Mouse (Mus musculus) hematopoietic stem cell, adult 5-6 weeks (primary cell): Measurements from ENCODE around the gene Spryd4. TPM values are rescaled to one million over a fixed set of nuclear protein-coding genes. Genes with fewer than 3 reads are reported as not detected.
A peak's percentile ranks its signal among the peaks of the same experiment; 100 is the strongest.
"Not testable (repeated sequence)": the region's sequence is repeated elsewhere in the genome, so short reads cannot be mapped to it uniquely, and the experiment has no call there.

Experiments used
- ATAC-seq, 2 experiments: fragments of 125-278 bp in 1 of 2; replicated peaks in 1 of 2; 2 replicates each; pipeline ENCODE4 v1.8.0; 2016 to 2017; ENCODE audit warnings: inconsistent platforms in 2 of 2, mild to moderate bottlenecking in 2 of 2, moderate number of reproducible peaks in 2 of 2, low read depth in 1 of 2, moderate TSS enrichment in 1 of 2; ENCODE audit not compliant: low FRiP score in 2 of 2, poor library complexity in 2 of 2, severe bottlenecking in 2 of 2, insufficient read depth in 1 of 2, low TSS enrichment in 1 of 2
- total RNA-seq: library from RNA; stranded (forward); fragments of 172-1452, 232-1000 nt; gene quantifications from 2 replicates; pipeline ENCODE4 v1.2.3, GENCODE M21; 2017

The Spryd4 gene
- total RNA-seq, result 10.3 and 11.9 TPM in 2 replicates

DNA sequence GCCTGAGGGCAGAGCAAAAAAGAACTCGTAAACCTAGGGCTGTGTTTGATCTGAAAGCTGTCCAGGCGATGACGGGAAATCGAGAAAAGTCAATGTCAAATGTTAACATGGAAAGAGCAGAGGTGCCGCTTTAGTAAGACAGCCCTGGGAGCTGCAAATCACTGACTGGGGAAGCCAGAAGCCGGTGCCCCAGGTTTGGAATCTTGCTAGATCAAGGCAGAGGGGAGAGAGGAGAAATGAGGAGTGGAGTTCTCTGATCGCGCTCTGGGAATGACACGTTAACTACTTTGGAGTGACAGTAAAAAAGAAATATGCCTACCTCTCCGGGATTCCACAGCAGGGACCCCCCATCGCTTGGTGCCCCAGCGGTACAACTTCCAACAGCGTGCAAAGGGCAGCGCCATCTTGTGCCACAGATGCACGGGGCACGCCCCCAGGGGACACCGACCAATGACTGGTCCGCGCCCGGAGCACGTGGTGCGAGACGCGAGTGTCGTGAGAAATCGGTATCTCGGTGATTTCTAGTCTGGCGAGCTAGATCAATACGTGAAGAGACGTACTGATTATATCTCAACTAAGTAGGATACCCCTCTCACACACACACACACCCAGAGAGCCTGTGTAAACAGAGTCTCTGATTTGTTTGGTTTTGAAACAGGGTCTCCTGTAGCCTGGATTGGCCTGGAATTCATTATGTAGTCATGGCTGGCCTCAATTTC lies at the start of gene Spryd4:
Gene Spryd4, minus strand, starts transcription at position 418 of the 719 bp plus-strand sequence.
- ATAC-seq, result peak; percentile 93

DNA sequence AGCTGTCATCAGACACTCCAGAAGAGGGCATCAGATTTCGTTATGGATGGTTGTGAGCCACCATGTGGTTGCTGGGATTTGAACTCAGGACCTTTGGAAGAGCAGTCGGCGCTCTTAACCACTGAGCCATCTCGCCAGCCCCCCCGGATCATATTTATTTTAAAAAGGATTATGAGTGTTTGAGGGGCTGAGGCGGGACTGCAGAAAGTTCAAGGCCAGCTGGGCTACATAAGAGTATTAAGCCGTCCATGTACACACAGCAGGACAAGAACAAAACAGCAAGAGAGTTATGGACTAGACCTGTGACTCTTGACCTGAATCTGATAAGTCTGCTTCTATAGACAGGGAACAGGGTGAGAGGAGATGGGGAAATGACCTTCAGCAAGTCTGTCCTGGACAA lies 48.8 kb upstream of the Spryd4 start:
- not testable (repeated sequence) for ATAC-seq

DNA sequence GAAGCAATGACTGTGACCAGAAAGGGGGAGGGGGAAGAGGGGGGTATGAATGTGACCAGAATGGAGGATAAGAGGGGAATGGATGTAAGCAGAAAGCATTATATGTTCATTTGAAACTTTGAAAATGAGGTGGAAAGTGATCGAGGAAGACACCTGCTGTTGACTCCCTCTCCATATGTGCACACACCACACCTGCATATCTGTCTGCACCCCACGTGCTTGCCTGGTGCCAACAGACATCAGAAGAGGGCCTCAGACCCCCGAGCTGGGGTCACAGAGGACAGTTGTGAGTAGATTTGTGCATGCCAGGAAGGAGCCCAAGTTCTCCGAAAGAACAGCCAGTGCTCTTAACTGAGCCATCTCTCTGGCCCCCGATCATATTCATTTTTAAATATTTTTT lies 48.3 kb upstream of the Spryd4 start:
- no peak for ATAC-seq

DNA sequence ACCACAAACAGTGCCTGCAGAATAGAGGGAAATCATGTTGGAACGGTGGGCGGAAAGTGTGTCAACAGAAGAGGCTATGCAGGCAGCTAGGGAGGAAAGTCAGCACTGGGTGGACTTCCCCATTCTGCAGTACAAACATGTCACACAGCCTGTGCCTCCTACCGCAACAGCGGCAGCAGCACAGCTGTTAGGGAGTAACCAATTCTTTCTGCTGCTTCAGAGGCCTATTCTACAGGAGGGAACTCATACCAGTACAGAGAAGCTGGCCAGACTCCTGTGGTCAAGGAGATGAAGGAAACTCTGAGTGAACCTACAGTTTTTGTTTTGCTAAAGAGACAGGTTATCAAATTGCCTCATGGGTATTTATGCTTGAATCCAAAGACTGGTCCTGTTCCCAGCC lies 47.3 kb upstream of the Spryd4 start:
- peak; percentile 97 to 98 for ATAC-seq

DNA sequence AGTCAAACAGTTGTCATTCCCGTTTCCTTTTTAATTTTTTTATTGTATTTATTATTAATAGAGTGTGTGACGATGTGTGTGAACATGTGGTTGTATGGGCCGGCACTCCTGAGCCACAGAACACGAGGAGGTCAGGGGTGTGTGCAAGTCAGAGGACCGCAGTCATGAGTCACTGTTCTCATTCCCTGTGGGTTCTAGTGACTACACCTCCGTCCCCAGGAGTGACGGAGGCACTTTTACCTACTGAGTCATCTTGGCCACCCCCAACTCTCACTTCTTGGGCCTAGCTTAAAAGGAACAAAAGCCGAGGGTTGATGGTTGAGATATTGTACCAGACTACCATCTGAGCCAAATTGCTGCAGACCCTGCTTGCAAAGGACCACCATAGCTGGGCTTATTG lies 44.7 kb upstream of the Spryd4 start:
- ATAC-seq, result no peak

DNA sequence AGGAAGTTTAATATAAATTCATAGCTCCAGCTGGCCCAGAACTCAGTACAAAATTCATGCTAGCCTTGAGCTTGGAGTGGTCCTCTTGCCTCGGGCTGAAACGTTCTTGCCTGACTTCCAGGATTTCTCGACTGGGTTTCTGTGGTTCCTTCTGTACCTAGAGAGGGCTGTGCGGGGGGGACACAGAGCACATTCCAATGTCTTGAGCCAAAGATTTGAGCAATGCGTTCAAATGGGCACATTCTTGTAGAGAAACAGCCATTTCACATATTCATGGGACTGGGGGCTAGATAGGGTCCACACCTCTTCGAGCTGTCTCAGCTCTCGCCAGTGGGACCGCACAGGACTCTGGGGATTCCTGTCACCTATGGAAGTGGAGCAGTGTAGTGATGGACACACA lies 44.3 kb upstream of the Spryd4 start:
- no peak for ATAC-seq

DNA sequence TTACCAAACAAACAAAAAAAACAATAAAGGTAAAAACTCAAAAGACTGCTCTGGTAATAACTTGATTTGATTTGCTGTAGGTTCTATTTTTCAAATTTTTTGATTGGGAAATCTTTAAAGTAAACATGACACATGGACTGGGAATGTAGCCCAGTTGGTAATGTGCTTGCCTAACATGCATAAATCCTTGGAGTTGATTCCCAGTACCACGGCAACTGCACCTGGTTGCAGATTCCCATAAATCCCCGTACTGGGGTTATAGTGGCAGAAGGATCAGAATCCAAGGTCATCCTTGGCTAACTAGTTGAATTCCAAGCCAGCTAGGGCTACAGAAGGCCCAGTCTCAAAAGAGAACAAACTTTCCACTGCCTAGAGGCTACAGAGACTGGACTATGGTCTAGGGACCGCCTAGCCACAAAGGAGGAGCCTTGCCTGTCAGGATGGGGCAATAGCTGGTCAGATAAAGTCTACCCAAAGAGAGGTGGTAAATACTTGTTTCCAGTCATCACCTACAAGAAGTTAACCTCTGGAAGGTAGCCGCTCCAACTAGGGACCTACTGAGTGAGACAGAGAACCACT lies 42.2 kb upstream of the Spryd4 start, which contains the start of gene Apon:
Gene Apon, plus strand, starts transcription at position 420 of the 579 bp plus-strand sequence.
- no peak for ATAC-seq

DNA sequence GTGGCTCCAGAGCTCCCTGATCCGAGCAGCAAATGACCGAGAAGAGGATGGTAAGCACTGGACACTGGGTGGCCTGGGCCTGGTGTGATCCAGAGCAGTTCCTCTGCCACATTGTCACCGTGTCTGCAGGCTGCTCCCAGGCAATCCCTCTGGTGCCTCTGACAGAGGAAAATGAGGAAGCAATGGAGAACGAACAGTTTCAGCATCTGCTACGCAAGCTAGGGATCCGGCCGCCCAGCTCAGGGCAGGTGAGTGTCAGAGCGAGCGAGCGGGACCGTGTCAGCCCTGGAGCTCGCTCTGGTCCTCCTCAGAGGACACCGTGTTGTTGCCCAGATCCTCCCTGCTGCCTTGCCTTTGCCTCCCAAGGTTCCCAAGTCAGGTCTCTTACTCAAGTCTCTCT lies 39.0 kb upstream of the Spryd4 start:
- no peak for ATAC-seq

DNA sequence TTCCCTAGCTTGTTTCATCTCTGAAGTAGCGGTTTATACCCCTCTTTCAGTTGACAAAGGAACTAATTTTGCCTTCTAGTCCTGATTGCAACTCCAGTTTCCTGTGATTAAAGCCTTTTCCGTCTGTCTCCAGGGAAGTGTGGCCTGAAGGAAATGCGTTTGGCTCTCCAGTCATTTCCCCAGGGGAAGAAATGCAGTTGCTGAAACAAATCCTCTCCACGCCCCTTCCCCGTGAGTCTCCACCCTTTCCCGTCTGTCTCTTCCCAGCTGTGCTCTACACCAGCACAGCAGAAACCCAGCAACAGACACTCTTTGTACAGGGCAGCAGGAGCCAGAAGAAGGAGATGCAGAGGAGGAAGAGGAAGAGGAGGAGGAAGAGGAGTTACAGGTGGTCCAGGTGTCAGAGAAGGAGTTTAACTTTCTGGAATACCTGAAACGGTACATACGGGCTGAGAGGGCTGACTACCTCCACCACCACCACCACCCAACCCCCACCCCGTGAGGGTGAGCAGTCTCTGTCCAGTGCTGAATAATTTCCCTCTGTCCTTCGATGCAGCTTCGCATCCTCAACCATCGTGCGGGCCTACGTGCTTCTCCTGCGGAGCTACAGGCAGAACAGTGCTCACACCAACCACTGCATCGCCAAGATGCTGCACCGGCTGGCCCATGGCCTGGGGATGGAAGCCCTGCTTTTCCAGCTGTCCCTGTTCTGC lies 35.6 kb upstream of the Spryd4 start:
- ATAC-seq, result no peak

DNA sequence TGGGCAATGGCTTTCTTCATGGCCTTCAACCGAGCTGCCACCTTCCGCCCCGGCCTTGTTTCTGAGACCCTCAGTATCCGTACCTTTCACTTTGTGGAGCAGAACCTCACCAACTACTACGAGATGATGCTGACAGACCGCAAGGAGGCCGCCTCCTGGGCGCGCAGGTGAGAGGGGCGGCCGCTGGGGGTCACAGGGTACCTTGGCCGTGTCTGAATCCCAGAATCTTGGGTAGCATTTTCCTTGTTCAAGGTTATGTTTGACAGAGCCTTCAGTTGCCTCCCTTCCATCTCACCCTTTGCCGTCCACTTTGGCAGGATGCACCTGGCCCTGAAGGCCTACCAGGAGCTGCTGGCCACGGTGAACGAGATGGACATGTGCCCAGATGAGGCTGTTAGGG lies 32.5 kb upstream of the Spryd4 start:
- no peak for ATAC-seq

DNA sequence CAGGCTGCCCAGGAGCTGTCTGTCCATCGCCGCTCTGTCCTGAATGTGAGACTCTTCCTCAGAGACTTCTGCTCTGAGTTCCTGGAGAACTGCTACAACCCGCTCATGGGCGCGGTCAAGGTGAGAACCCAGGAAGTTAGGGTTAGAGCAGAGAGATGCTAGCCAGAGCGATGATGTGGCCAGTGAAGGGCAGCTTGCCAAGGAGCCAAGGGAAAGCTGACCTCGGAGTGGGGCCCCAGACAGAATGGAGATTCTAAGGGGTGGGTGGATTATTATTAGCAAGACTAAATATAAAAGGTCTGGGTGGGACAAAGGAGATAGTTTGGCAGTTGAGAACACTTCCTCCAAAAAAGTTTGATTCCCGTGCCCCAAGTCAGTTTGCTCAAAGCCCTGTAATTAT lies 31.6 kb upstream of the Spryd4 start:
- ATAC-seq, result no peak

DNA sequence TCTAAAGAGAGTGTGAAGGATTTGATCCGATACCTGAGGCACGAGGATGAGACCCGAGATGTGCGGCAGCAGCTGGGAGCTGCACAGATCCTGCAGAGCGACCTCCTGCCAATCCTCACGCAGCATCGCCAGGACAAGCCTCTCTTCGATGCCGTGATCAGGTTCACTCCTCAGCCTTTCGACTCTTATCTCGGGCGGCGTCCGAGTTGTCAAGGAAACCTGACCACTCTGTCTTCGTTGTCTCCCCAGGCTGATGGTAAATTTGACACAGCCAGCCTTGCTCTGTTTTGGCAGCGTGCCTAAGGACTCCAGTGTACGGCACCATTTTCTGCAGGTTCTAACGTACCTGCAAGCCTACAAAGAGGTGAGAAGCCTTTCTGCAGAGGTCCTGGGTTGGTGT lies 28.5 kb upstream of the Spryd4 start:
- 0 out of 4 replicates have a peak, but pooled peaks of 1 of the 2 experiments have one; percentile 17 for ATAC-seq

DNA sequence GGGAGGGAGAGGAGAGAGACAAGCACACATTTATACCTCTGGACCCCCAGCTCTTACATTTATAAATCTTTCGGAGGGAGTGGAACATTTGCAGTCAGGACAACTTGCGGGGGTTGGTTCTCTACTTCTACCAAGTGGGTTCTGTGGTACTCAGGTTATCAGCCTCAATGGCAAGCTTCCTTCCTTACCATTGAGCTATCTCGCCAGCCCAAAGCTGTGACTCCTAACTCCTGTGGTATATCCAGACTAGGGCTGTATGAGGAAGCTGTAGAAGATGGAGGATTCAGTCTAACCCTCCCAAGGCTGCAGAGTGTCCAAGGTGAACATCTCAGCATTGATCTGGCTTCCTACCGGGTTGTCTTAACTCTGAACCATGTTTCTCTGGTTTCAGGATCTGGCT lies 27.5 kb upstream of the Spryd4 start:
- ATAC-seq, result no peak

DNA sequence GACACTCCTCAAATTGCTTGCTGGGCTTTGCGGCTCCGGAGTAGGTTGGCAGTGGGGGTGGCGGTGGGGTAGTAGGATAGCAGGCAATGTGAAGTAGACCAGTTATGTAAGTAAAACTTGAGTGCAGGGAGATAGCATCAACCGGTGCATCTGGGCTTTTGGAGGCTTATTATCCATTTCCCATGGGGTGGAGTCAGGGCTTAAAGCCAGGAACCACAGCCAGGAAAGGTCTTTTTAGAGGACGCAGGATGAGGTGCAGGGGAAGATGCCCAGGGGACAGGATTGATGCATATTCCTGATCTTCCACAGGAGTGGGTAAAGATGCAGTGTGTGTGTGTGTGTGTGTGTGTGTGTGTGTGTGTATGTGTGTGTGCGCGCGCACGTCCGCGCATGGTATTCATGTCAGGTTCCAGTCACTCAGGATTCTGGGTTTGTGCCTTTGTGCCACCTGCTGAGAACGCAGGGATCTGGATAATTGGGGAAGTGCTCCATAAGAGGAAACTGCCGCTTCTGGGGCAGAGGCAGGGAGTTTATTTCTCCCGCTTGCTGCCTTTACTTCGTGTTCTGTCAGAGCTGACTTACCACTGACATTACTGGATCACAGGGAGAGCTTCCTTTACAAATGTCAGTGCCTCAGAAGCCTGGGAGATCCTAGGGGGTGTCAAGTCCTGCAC lies 26.3 kb upstream of the Spryd4 start:
- ATAC-seq, result no peak

DNA sequence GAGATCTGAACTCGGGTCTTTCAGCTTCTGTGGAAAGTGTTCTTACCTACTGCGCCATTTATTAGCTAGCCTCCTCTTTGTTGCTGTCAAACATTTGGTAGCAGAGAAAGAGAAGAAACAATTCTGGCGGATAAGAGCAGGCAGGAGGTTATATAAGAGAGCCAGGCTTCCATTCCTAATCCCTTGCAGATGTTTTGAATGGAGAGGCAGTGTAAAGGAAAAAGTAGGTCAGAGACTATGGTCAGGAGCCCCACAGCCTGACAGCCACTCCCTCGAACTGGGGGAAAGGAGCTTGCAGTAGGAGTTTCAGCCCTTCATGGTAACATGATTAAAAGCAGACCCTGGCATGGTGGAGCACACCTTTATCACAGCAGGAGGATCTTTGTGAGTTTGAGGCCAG lies 24.7 kb upstream of the Spryd4 start:
- no peak for ATAC-seq

DNA sequence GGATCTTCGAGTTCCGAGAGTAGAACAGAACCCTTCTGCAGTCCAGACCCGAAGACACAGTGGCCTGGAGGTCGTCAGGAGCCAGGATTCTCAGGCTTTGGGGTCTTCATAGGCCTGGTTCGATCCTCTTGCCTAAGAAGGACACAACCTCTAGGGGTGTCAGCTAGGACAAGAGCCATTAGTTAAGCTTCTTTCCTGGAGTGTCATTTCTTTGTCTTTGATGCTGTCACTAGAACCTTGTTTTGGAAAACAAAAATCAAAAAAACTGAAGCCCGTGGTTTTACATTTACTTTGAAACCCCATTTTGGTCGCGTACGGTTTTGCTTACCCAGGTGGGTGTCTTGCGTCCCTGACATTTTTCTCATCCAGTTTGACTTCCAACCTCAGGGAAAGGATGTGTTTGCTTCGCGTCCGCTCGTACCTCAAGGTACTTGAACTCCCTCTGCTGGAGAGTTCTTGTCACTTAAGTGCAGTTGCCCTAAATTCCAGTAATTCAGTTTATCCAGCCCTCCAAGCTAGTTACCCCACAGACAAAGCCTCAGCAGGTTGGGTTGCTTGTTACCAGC lies 20.9 kb upstream of the Spryd4 start:
- ATAC-seq, result peak; percentile 61 to 66

DNA sequence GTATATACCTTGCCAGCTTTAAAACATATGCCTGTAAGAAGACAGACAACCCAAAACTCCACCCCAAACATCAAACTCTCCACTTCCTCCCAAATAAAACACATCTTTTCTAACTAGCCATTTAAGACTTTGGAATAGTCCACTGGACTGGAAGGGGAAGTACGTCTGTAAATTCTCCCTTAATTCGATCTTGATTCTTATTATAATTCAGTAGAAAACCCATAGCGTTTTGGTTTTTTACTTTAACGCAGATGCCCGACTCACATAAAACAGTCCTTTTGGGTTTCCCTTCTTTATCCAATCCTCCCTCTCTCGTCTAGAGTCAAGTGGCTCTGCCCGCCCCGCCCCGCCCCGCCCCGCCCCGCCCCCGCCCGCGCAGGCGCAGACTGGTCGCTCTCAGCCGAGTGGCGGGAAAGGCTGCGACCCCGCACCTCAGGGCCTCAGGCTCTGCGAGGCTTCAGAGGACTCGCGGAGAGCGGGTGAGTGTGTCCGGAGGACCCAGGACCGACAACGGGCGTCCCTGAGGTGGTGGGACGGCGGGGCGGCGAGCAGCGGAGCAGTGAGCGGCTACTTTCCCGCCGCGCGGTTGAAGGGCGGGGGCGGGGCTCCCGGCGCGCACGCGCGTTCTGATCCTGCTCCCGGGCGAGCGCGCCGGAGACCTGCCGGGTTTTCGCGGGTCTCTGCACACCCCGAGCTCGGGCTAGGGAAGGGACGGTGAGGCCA lies 20.3 kb upstream of the Spryd4 start, which contains the start of gene Timeless:
Gene Timeless, plus strand, starts transcription at position 369 of the 723 bp plus-strand sequence.
- ATAC-seq, result peak; percentile 39 to 64
